Mouse (Mus musculus) MEL (cell line): Measurements from ENCODE around the gene Heatr5a.
A peak's percentile ranks its signal among the peaks of the same experiment; 100 is the strongest.

Experiments
- CTCF ChIP-seq, 3 experiments: IDR thresholded peaks in 2 of 3; conservative IDR thresholded peaks in 1 of 3; 2 replicates each; pipeline ENCODE4 v1.5.1; 2011 to 2012; ENCODE audit warnings: low read length in 3 of 3, low read depth in 2 of 3, mild to moderate bottlenecking in 2 of 3, improper control_type of control experiment in 1 of 3, inconsistent platforms in 1 of 3, mixed read lengths in 1 of 3, moderate library complexity in 1 of 3; ENCODE audit not compliant: control insufficient read depth in 1 of 3, insufficient read depth in 1 of 3, poor library complexity in 1 of 3, severe bottlenecking in 1 of 3
- EP300 ChIP-seq, 2 experiments: IDR thresholded peaks; 2 replicates each; pipeline ENCODE4 v1.6.1; 2011; ENCODE audit warnings: improper control_type of control experiment in 2 of 2, low read length in 2 of 2, low read depth in 1 of 2, mild to moderate bottlenecking in 1 of 2
- GATA1 ChIP-seq: IDR thresholded peaks from 2 replicates; pipeline ENCODE4 v1.6.1; 2011; ENCODE audit warnings: low read depth, low read length, improper control_type of control experiment
- MAZ ChIP-seq: IDR thresholded peaks from 2 replicates; pipeline ENCODE4 v1.6.1; 2012; ENCODE audit warnings: low read depth, mild to moderate bottlenecking, inconsistent platforms, low read length, improper control_type of control experiment
- MEF2A ChIP-seq: IDR thresholded peaks from 2 replicates; pipeline ENCODE4 v1.6.1; 2014; ENCODE audit warnings: low read depth, mild to moderate bottlenecking, inconsistent platforms, low read length, improper control_type of control experiment; ENCODE audit not compliant: poor library complexity, insufficient replicate concordance, severe bottlenecking; ENCODE audit errors: extremely low read depth
- POLR2A ChIP-seq, 2 experiments: IDR thresholded peaks; 2 replicates each; pipeline ENCODE4 v1.6.1; 2011 to 2012; ENCODE audit warnings: low read length in 2 of 2, mild to moderate bottlenecking in 2 of 2, control low read depth in 1 of 2, improper control_type of control experiment in 1 of 2, low read depth in 1 of 2, moderate library complexity in 1 of 2; ENCODE audit not compliant: control insufficient read depth in 1 of 2, insufficient read depth in 1 of 2, poor library complexity in 1 of 2
- POLR2AphosphoS2 ChIP-seq: IDR thresholded peaks from 2 replicates; pipeline ENCODE4 v1.6.1; 2011; ENCODE audit warnings: low read length, improper control_type of control experiment
- ZNF384 ChIP-seq: IDR thresholded peaks from 2 replicates; pipeline ENCODE4 v1.6.1; 2012; ENCODE audit warnings: low read depth, mild to moderate bottlenecking, inconsistent platforms, low read length, improper control_type of control experiment

DNA sequence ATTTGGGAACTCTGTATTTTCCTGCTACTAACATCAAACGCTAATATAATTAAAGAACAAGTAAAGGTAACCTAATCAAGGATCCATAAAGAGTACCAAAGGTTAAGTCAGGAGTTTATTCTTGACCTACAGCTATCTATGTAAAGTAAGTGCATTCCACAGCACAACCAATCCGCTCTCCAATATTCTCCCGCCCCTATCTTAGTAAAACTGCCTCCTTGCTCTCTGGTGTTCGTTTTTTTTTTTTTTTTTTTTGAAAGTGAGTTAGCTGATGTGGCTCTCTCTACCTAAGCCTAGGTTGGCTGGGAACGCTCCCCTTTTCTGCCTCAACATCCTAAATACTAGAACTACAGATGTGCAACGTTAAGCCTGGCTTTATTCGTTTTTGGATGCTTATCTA is 1.2 kb downstream of the Heatr5a start:
- TF ChIP-seq POLR2A (IDR thresholded peaks at IDR 0.05; ENCODE audit: control insufficient read depth in 1 of 2, insufficient read depth in 1 of 2, low read depth in 1 of 2, low read length in 2 of 2, poor library complexity in 1 of 2) (no peak), POLR2AphosphoS2 (no peak), ZNF384 (peak; percentile 84; the same call in 1 of the 2 replicates), EP300 (IDR thresholded peaks at IDR 0.05; ENCODE audit: low read depth in 1 of 2, low read length in 2 of 2) (no peak), CTCF (IDR thresholded peaks at IDR 0.05 in 2 of 3, conservative IDR thresholded peaks at IDR 0.05 in 1 of 3; ENCODE audit: control insufficient read depth in 1 of 3, insufficient read depth in 1 of 3, low read depth in 2 of 3, low read length in 3 of 3, poor library complexity in 1 of 3, severe bottlenecking in 1 of 3) (no peak), MAZ (no peak), MEF2A (no peak), GATA1 (no peak)
